Mouse (Mus musculus) embryonic fibroblast, embryonic 13.5 days (primary cell): Measurements from ENCODE around the gene Tek. TPM values are rescaled to one million over a fixed set of nuclear protein-coding genes. Genes with fewer than 3 reads are reported as not detected.
"Not testable (repeated sequence)": the region's sequence is repeated elsewhere in the genome, so short reads cannot be mapped to it uniquely, and the experiment has no call there.

Experiments
- H3K27ac ChIP-seq: 2 replicates; pipeline ENCODE4 v1.5.1; 2012; ENCODE audit warnings: low read length, control low read depth, inconsistent platforms; ENCODE audit not compliant: insufficient read depth
- H3K4me1 ChIP-seq: 2 replicates; pipeline ENCODE4 v1.6.1; 2011; ENCODE audit warnings: low read length; ENCODE audit not compliant: control insufficient read depth, insufficient read depth
- H3K4me3 ChIP-seq: 2 replicates; pipeline ENCODE4 v1.5.1; 2011; ENCODE audit warnings: mild to moderate bottlenecking, control low read depth, low read length; ENCODE audit not compliant: insufficient read depth
- CTCF ChIP-seq: IDR thresholded peaks from 2 replicates; pipeline ENCODE4 v1.5.1; 2011; ENCODE audit warnings: mild to moderate bottlenecking, control low read depth, low read length, moderate library complexity, borderline replicate concordance; ENCODE audit not compliant: insufficient read depth
- POLR2A ChIP-seq: IDR thresholded peaks from 2 replicates; pipeline ENCODE4 v1.6.1; 2011; ENCODE audit warnings: low read depth, mild to moderate bottlenecking, control low read depth, low read length, moderate library complexity
- polyA plus RNA-seq: library from polyadenylated mRNA; stranded (reverse); fragments of >200 nt; gene quantifications from 2 replicates; pipeline ENCODE4 v1.2.4, GENCODE M21; 2011; ENCODE audit warnings: low read depth; ENCODE audit not compliant: missing spikeins, insufficient read length

Gene Tek
- 0.22 and 0.83 TPM in 2 replicates for polyA plus RNA-seq

- Histone ChIP-seq H3K4me3 (no peak within 1 kb of the TSS), H3K4me1 (no peaks in the 10 kb centered on the region), H3K27ac (no peak within 1 kb of the TSS)
- TF ChIP-seq CTCF, result no peak
- no peak for TF ChIP-seq POLR2A
Observed at GRCm38 (mm10) chr4:94738838-94739731, at the start of gene Tek. Gene Tek (plus strand): TSS chr4:94739289.

GRCm38 (mm10) chr4:94689804-94690203, 49.3 kb upstream of the Tek start:
- H3K4me3 ChIP-seq, H3K4me1 ChIP-seq, H3K27ac ChIP-seq: not testable (repeated sequence)

GRCm38 (mm10) chr4:94691078-94691477, 48.0 kb upstream of the Tek start:
- no peaks in the 10 kb centered on the region for H3K4me1 ChIP-seq
- no peak for TF ChIP-seq POLR2A
- no peak for TF ChIP-seq CTCF
- no peak overlapping the region for H3K27ac ChIP-seq
- H3K4me3 ChIP-seq, result no peak overlapping the region

GRCm38 (mm10) chr4:94692175-94692574, 46.9 kb upstream of the Tek start:
- H3K27ac ChIP-seq, result no peak overlapping the region

GRCm38 (mm10) chr4:94696368-94696767, 42.7 kb upstream of the Tek start:
- H3K27ac ChIP-seq, result no peak overlapping the region
- H3K4me3 ChIP-seq, result no peak overlapping the region
- H3K4me1 ChIP-seq, result no peaks in the 10 kb centered on the region
- TF ChIP-seq POLR2A, result no peak
- TF ChIP-seq CTCF, result no peak

More at GRCm38 (mm10) chr4:94692175-94692574, 46.9 kb upstream of the Tek start:
- Histone ChIP-seq H3K4me1 (no peaks in the 10 kb centered on the region), H3K4me3 (no peak overlapping the region)
- TF ChIP-seq CTCF (no peak), POLR2A (no peak)

DNA sequence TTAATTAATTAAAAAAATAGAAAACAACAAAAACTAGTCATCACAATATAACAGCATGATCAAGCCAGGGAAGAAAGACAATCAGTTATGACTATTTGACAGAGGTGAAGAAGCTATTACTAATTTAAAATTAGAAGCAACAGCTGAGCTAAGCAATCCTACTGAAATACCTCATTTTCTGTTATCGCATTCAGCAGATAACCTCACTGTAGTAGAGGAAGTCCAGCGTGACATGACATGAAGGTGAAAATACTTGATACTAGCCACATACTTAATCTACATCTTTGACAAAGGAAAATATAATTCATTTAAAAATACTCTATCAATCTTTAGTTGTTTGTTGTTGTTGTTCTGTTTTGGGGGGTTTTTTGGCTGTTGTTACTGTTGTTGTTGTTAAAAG, 28.1 kb upstream of the Tek start:
- no peak overlapping the region for H3K27ac ChIP-seq
- no peak overlapping the region for H3K4me3 ChIP-seq
- no peak for TF ChIP-seq CTCF
- no peak for TF ChIP-seq POLR2A
- H3K4me1 ChIP-seq, result no peaks in the 10 kb centered on the region

DNA sequence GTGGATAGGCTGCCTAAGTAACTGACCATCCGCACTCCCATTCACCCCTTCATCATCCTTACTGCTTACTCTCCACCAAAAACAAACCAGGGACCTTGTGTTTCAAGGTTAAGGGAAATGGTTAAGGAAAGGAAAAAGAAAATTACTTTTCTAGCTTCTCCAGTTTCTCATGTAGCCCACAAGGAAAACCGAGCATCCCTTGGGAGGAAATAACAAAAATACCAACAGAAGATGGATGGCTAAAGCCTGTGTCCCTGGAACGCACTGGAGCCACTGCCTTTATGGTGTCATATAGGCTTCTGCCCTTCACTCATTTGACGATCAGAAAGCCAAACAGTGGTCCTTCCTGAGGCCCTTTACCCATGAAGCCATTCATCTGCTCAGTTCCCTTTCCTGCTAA, 27.7 kb upstream of the Tek start:
- Histone ChIP-seq H3K4me3 (no peak overlapping the region), H3K4me1 (no peaks in the 10 kb centered on the region), H3K27ac (no peak overlapping the region)
- no peak for TF ChIP-seq CTCF
- no peak for TF ChIP-seq POLR2A

DNA sequence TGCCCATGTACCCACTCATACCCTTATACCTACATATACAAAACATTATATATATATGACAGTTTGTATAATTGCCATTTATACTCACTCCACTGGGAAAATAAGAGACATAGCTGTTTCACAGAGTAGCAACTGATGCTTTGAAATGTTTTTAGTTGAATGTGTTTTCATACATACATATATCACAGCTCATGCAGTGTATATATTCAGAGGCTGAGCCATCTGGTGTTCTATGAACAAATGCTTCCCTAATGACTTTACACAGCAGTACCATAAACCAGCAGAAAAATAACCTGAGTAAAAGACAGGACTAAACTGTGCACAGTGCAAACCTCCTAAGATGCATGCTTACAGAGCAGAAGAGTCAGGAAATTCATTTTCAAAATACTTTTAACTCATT, 25.3 kb upstream of the Tek start:
- H3K4me1 ChIP-seq, result no peaks in the 10 kb centered on the region
- TF ChIP-seq CTCF (no peak), POLR2A (no peak)
- no peak overlapping the region for H3K4me3 ChIP-seq
- H3K27ac ChIP-seq, result no peak overlapping the region

- H3K4me3 ChIP-seq, result no peak overlapping the region
- peak overlapping the region; percentile 31; the same call in 1 of the 2 replicates for H3K27ac ChIP-seq
- H3K4me1 ChIP-seq, result no peaks in the 10 kb centered on the region
- no peak for TF ChIP-seq CTCF
Observed at GRCm38 (mm10) chr4:94715166-94715565, 23.9 kb upstream of the Tek start.

DNA sequence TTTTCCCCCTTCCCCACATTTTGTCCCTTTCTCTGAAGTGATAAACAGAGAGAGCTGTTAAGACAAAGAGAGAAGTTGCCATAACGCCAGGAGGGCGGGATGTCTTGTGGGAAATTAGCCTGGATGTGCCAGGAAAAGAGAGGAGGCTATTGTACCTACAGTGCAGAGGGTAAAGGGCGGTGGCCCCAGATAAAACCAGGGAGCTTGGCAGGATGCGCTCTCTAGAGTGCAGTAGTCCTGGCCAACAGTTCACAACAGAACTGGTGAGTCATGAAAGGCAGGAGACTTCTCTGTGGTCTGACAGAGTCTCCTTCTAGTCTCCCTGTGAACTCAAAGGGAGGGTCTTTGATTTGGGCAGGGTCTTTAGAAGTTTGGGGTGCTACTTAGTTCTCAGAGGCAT, 13.3 kb upstream of the Tek start:
- Histone ChIP-seq H3K4me1 (no peaks in the 10 kb centered on the region), H3K4me3 (no peak overlapping the region), H3K27ac (no peak overlapping the region)
- TF ChIP-seq CTCF (no peak), POLR2A (no peak)
